Mouse (Mus musculus) liver, adult 10 weeks (tissue): ENCODE results near the gene Oxnad1. TPM values are rescaled to one million over a fixed set of nuclear protein-coding genes. Genes with fewer than 3 reads are reported as not detected.

Experiments used
- polyA plus RNA-seq: library from polyadenylated mRNA; stranded (reverse); fragments of 350-450 nt; fragmentation: Illumina TruSeq; extraction: RNeasy Lipid Tissue Mini Kit (QIAGEN cat#74804); gene quantifications from one replicate; pipeline ENCODE4 v1.2.3, GENCODE M21; 2014; ENCODE audit warnings: low read depth, low replicate concordance

The Oxnad1 gene
- 44.4 TPM for polyA plus RNA-seq

GRCm38 (mm10) chr14:32084761-32085485, at the start of gene Oxnad1:
Oxnad1 (plus strand) TSS chr14:32085374.

GRCm38 (mm10) chr14:32085486-32086201, 470 bp downstream of the Oxnad1 start, which contains the start of gene Dph3:
Dph3 (minus strand) TSS chr14:32085729.

GRCm38 (mm10) chr14:32141723-32142122, 56.5 kb downstream of the Oxnad1 start, which contains the start of gene Msmb:
Msmb (plus strand) TSS chr14:32142023.

Other genes with a start within 250 kb of the Oxnad1 start
- 0.74 TPM for gene Galnt15, start 56.4 kb upstream of the Oxnad1 start, polyA plus RNA-seq
- 23.3 TPM for gene Dph3, start 355 bp downstream of the Oxnad1 start, polyA plus RNA-seq
- not detected for gene Msmb, start 56.6 kb downstream of the Oxnad1 start, polyA plus RNA-seq
- gene Ncoa4, start 74.5 kb downstream of the Oxnad1 start, polyA plus RNA-seq, result 164 TPM
- gene Timm23, start 116.5 kb downstream of the Oxnad1 start, polyA plus RNA-seq, result 154 TPM
- 19.5 TPM for gene Parg, start 116.6 kb downstream of the Oxnad1 start, polyA plus RNA-seq
- gene Ogdhl, start 236.6 kb downstream of the Oxnad1 start, polyA plus RNA-seq, result not detected